Mouse (Mus musculus): Measurements from ENCODE around the gene Anxa1.

DNA sequence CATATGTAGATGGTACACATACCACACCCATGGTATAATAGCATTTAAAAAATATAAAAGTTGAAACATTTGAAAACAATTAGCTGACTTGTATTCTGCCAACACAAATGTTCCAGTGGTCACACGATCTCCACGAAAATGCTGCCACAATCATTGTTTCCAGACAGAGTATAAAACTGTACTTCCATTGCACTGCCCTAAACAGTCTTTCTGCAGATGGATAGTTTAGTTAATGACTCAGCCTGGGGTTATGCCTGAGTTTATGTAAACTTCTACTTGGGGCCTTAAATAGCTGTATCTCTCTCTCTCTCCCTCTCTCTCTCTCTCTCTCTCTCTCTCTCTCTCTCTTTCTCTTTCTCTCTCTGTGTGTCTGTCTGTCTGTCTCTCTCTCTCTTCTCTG is 24.7 kb downstream of the Anxa1 start:
- no peak for TF ChIP-seq CTCF (IDR thresholded peaks at IDR 0.05; ENCODE audit: low read depth)
- TF ChIP-seq EP300 (IDR thresholded peaks at IDR 0.05; ENCODE audit: low read depth): no peak
